Mouse (Mus musculus) lung, embryonic 16.5 days (tissue): ENCODE data around the gene Bbox1. TPM values are rescaled to one million over a fixed set of nuclear protein-coding genes. Genes with fewer than 3 reads are reported as not detected.
A peak's percentile ranks its signal among the peaks of the same experiment; 100 is the strongest.

Source experiments
- ATAC-seq: fragments of 200-750 bp; cut with Nextera tagmentation; 2 replicates; pipeline ENCODE4 v1.8.0; 2017; ENCODE audit warnings: low read depth, mild to moderate bottlenecking, moderate library complexity
- H3K27ac ChIP-seq: fragments of 300-500 bp; sonication (generic); 2 replicates; pipeline ENCODE4 v1.5.1; 2014; ENCODE audit warnings: mild to moderate bottlenecking, control low read depth, low read length
- H3K27me3 ChIP-seq: fragments of 300-500 bp; sonication (generic); 2 replicates; pipeline ENCODE4 v1.6.1; 2014; ENCODE audit warnings: low read depth, low read length, mixed read lengths; ENCODE audit not compliant: control insufficient read depth, insufficient read depth
- H3K36me3 ChIP-seq: fragments of 300-500 bp; sonication (generic); 2 replicates; pipeline ENCODE4 v1.6.1; 2014; ENCODE audit warnings: low read length; ENCODE audit not compliant: control insufficient read depth, insufficient read depth
- H3K4me1 ChIP-seq: fragments of 300-500 bp; sonication (generic); replicated peaks from 2 replicates; pipeline ENCODE4 v1.6.1; 2014; ENCODE audit warnings: low read length, mixed read lengths; ENCODE audit not compliant: control insufficient read depth, insufficient read depth
- H3K4me2 ChIP-seq: fragments of 300-500 bp; sonication (generic); 2 replicates; pipeline ENCODE4 v1.6.1; 2014; ENCODE audit warnings: low read depth, low read length, control low read depth
- H3K4me3 ChIP-seq: fragments of 300-500 bp; sonication (generic); 2 replicates; pipeline ENCODE4 v1.5.1; 2014; ENCODE audit warnings: mild to moderate bottlenecking, low read length, control low read depth
- H3K9ac ChIP-seq: fragments of 300-500 bp; sonication (generic); 2 replicates; pipeline ENCODE4 v1.6.1; 2014; ENCODE audit warnings: low read length, control low read depth
- H3K9me3 ChIP-seq: fragments of 300-500 bp; sonication (generic); 2 replicates; pipeline ENCODE4 v1.6.1; 2016; ENCODE audit warnings: low read length; ENCODE audit not compliant: control insufficient read depth
- WGBS: fragments of 180-500 bp; shearing (Covaris S2); extraction: QIAGEN DNeasy Blood & Tissue Kit; methylation state at CpG from one replicate; pipeline ENCODE4 v1.1.7; 2014; 5-methylcytosine and 5-hydroxymethylcytosine counted together
- polyA plus RNA-seq: library from polyadenylated mRNA; unstranded; fragments of >200 nt; fragmentation: Nextera tagmentation; extraction: Ambion mirVana; gene quantifications from 2 replicates; pipeline ENCODE4 v1.2.1, GENCODE M21; 2015

Bbox1 gene
- polyA plus RNA-seq: 0.28 and 0.96 TPM in 2 replicates

DNA sequence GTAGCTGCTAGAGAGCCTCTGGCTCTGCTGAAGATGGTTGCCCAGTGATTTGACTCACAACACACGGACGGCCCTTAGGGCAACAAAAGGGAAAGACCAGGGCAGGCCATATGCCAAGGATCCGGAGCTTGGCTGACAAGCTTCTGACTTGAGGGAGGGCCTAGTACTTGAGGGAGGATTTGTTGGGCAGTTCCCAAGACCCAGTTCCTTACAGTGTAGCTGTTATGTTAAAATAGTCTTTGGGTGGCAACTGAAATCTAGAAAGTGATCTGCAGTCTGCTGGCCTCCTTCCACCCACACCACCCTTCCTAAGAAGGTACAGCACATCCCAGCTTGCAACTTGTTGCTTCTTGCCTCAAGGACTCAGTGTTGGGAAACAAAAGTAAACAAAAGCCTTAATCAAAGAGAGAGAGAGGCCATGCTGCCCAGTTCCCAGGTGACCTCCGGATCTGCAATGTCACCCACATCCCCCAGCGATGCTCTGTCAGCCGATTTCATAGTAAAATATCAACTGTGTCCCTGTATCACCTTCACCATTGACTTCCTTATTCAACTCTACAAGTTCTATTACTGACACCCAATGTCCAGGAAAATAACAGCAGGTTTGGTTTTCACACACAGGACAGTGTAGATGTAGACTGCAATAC lies at the start of gene Bbox1:
Gene Bbox1, minus strand, starts transcription at position 52 of the 647 bp plus-strand sequence.
- ATAC-seq: peak; percentile 34; the same call in 1 of the 2 replicates
- Histone ChIP-seq H3K4me1 (no peaks in the 10 kb centered on the region), H3K36me3 (no peaks in the 10 kb centered on the region), H3K27me3 (no peaks in the 10 kb centered on the region), H3K9me3 (no peaks in the 10 kb centered on the region), H3K9ac (no peak within 1 kb of the TSS), H3K27ac (no peak within 1 kb of the TSS), H3K4me2 (no peak within 1 kb of the TSS), H3K4me3 (no peak within 1 kb of the TSS)
- 57% methylated on average over 6 of the region's 6 CpGs for WGBS

- ATAC-seq: 0 out of 2 replicates have a peak, but pooled peaks have one; percentile 42
Observed at GRCm38 (mm10) chr2:110363855-110364254, 49.5 kb upstream of the Bbox1 start.

GRCm38 (mm10) chr2:110362432-110363283 lies 48.3 kb upstream of the Bbox1 start, which contains the start of gene Fibin:
Gene Fibin (minus strand): TSS chr2:110363183.
- 2% methylated on average over 33 of the region's 33 CpGs for WGBS
- peak within 1 kb of the TSS; percentile 58 for H3K4me3 ChIP-seq
- peak within 1 kb of the TSS; percentile 66 for H3K9ac ChIP-seq
- peak within 1 kb of the TSS; percentile 83 for H3K27ac ChIP-seq
- no peaks in the 10 kb centered on the region for H3K9me3 ChIP-seq
- peaks cover 4% of the 10 kb centered on the region; the same call in 1 of the 2 replicates for H3K27me3 ChIP-seq
- peak within 1 kb of the TSS; percentile 57 for H3K4me2 ChIP-seq
- peak; percentile 80 for ATAC-seq
- H3K4me1 ChIP-seq: no peaks in the 10 kb centered on the region
- no peaks in the 10 kb centered on the region for H3K36me3 ChIP-seq

More at GRCm38 (mm10) chr2:110363855-110364254, 49.5 kb upstream of the Bbox1 start:
- Histone ChIP-seq H3K27ac (peak overlapping the region; percentile 55), H3K27me3 (peaks cover 4% of the 10 kb centered on the region; the same call in 1 of the 2 replicates), H3K9ac (no peak overlapping the region), H3K4me2 (no peak overlapping the region), H3K36me3 (no peaks in the 10 kb centered on the region), H3K4me1 (no peaks in the 10 kb centered on the region), H3K4me3 (no peak overlapping the region), H3K9me3 (no peaks in the 10 kb centered on the region)
- 44% methylated on average over 3 of the region's 3 CpGs for WGBS

- no peak for ATAC-seq
- WGBS: 65% methylated on average over 5 of the region's 5 CpGs
- H3K9me3 ChIP-seq: no peaks in the 10 kb centered on the region
- no peaks in the 10 kb centered on the region for H3K36me3 ChIP-seq
- H3K4me2 ChIP-seq: no peak overlapping the region
- H3K9ac ChIP-seq: no peak overlapping the region
- no peaks in the 10 kb centered on the region for H3K4me1 ChIP-seq
- no peak overlapping the region for H3K27ac ChIP-seq
- H3K27me3 ChIP-seq: no peaks in the 10 kb centered on the region
- H3K4me3 ChIP-seq: no peak overlapping the region
Observed at GRCm38 (mm10) chr2:110353302-110353970, 39.1 kb upstream of the Bbox1 start.

- no peaks in the 10 kb centered on the region for H3K27me3 ChIP-seq
- H3K9me3 ChIP-seq: no peaks in the 10 kb centered on the region
- no peaks in the 10 kb centered on the region for H3K36me3 ChIP-seq
- 50% methylated on average over 5 of the region's 5 CpGs for WGBS
- no peaks in the 10 kb centered on the region for H3K4me1 ChIP-seq
- H3K9ac ChIP-seq: no peak overlapping the region
- H3K4me3 ChIP-seq: no peak overlapping the region
- no peak overlapping the region for H3K4me2 ChIP-seq
- no peak overlapping the region for H3K27ac ChIP-seq
- ATAC-seq: no peak
Observed at GRCm38 (mm10) chr2:110351843-110352251, 37.5 kb upstream of the Bbox1 start.

DNA sequence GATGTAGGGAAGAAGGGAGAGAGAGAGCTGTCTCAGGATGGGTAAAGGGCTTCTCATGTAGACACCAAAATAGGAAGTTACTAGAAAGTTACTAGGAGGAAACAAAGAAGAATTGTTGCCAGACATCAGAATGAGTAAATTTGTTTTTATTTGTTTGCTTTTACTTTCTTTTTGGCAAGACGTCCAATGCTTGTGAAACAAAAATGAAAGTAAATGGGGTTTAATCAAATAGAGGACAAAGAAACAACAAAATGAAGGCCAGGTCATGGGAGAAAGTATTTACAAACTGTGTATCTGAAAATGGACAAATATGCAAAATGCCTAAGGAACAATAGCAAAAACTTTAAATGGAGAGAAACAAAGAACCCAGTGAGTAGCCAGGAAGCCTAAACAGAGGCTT lies 37.0 kb upstream of the Bbox1 start:
- no peak overlapping the region for H3K4me2 ChIP-seq

GRCm38 (mm10) chr2:110328953-110329352 lies 14.6 kb upstream of the Bbox1 start:
- no peak for ATAC-seq
- no peak overlapping the region for H3K4me2 ChIP-seq
- H3K9ac ChIP-seq: no peak overlapping the region

More for the DNA sequence above, 37.0 kb upstream of the Bbox1 start:
- H3K4me1 ChIP-seq: no peaks in the 10 kb centered on the region
- no peak overlapping the region for H3K9ac ChIP-seq
- no peaks in the 10 kb centered on the region for H3K27me3 ChIP-seq
- no peak overlapping the region for H3K4me3 ChIP-seq
- 40% methylated on average over 1 of the region's 1 CpGs for WGBS
- no peaks in the 10 kb centered on the region for H3K9me3 ChIP-seq
- no peak overlapping the region for H3K27ac ChIP-seq
- no peaks in the 10 kb centered on the region for H3K36me3 ChIP-seq
- no peak for ATAC-seq

DNA sequence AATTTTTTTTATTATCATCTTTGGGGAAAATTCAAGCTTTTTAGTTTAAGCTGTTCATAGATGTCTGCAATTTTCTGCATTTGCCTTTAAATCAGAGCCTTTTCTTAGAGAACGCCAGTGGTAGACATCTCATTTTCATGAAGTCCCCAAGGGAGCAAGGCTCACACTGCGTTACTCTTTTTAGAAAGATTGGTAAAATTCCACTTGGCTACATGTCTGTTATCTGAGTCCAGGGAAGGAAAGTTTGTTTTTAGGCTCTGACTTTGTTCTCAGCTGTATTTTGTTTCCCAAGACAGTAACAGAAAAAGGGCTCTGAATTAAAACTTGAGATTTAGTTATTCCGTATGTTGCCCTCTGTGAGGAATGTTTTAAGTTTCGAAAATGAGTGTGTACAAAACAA lies 5.6 kb upstream of the Bbox1 start:
- Histone ChIP-seq H3K4me3 (no peak overlapping the region), H3K9ac (no peak overlapping the region), H3K4me1 (no peaks in the 10 kb centered on the region), H3K9me3 (no peaks in the 10 kb centered on the region), H3K27ac (no peak overlapping the region), H3K36me3 (no peaks in the 10 kb centered on the region), H3K4me2 (no peak overlapping the region), H3K27me3 (no peaks in the 10 kb centered on the region)
- no peak for ATAC-seq
- 70% methylated on average over 4 of the region's 4 CpGs for WGBS

More at GRCm38 (mm10) chr2:110328953-110329352, 14.6 kb upstream of the Bbox1 start:
- Histone ChIP-seq H3K4me3 (no peak overlapping the region), H3K27ac (no peak overlapping the region), H3K4me1 (no peaks in the 10 kb centered on the region), H3K9me3 (no peaks in the 10 kb centered on the region), H3K27me3 (no peaks in the 10 kb centered on the region), H3K36me3 (no peaks in the 10 kb centered on the region)

DNA sequence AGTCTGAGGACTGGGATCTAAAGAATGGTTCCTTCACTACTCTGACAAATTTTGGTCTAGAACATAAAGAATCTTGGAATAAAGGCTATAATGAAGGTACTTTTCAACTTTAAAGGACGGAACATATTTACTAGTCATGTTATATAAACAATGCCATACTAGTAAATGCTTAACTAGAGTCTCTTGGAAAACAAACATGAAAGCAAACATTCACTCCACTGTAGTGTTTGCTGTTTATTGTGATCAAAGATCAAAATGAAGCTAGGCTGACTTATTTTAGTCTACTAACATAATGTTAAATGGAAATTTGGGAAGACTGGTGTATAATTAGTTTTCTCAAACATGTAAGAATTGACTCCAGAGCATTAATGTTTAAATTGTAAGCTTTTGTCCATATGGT lies 4.9 kb upstream of the Bbox1 start:
- ATAC-seq: no peak
- H3K9me3 ChIP-seq: no peaks in the 10 kb centered on the region
- 66% methylated on average over 1 of the region's 1 CpGs for WGBS
- H3K27me3 ChIP-seq: no peaks in the 10 kb centered on the region
- no peak overlapping the region for H3K4me2 ChIP-seq
- no peaks in the 10 kb centered on the region for H3K36me3 ChIP-seq
- H3K4me1 ChIP-seq: no peaks in the 10 kb centered on the region
- no peak overlapping the region for H3K27ac ChIP-seq
- H3K9ac ChIP-seq: no peak overlapping the region
- H3K4me3 ChIP-seq: no peak overlapping the region
